Mouse (Mus musculus) ES-Bruce4 (cell line): Measurements from ENCODE around the gene Ffar2.

Experiments used
- CTCF ChIP-seq: IDR thresholded peaks from one replicate; pipeline ENCODE4 v1.8.1; 2011; ENCODE audit warnings: low read depth, low read length
- EP300 ChIP-seq: IDR thresholded peaks from 2 replicates; pipeline ENCODE4 v1.6.1; 2011; ENCODE audit warnings: low read depth, low read length; ENCODE audit not compliant: insufficient read depth
- POLR2A ChIP-seq: IDR thresholded peaks from one replicate; pipeline ENCODE4 v1.8.1; 2011; ENCODE audit warnings: low read length; ENCODE audit not compliant: insufficient read depth

- TF ChIP-seq EP300 (no peak), CTCF (no peak), POLR2A (no peak)
Measured at GRCm38 (mm10) chr7:30824306-30824705, 731 bp upstream of the Ffar2 start.
